Mouse (Mus musculus): ENCODE data around the gene Fam198a.
"Not testable (repeated sequence)": the region's sequence is repeated elsewhere in the genome, so short reads cannot be mapped to it uniquely, and the experiment has no call there.

DNA sequence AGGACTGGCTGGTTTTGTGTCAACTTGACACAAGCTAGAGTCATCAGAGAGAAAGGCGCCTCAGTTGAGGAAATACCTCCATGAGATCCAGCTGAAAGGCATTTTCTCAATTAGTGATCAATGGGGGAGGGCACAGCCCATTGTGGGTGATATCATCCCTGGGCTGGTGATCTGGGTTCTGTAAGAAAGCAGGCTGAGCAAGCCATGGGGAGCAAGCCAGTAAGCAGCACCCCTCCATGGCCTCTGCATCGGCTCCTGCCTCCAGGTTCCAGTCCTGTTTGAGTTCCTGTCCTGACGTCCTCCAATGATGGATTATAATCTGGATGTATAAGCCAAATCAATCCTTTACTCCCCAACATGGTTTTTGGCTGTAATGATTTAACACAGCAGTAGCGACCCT is 70.4 kb downstream of the Fam198a start:
- not testable (repeated sequence) for TF ChIP-seq CTCF, EP300 (IDR thresholded peaks at IDR 0.05; ENCODE audit: low read depth)
